Mouse (Mus musculus) embryonic facial prominence, embryonic 13.5 days (tissue): Measurements from ENCODE around the gene Nt5dc3. TPM values are rescaled to one million over a fixed set of nuclear protein-coding genes. Genes with fewer than 3 reads are reported as not detected.

Experiments used
- ATAC-seq: fragments of 200-750 bp; cut with Nextera tagmentation; 2 replicates; pipeline ENCODE4 v1.8.0; 2017; ENCODE audit warnings: low read depth; ENCODE audit not compliant: insufficient number of reproducible peaks, insufficient read depth, low FRiP score, low TSS enrichment
- H3K27ac ChIP-seq: fragments of 300-500 bp; sonication (generic); 2 replicates; pipeline ENCODE4 v1.5.1; 2015; ENCODE audit warnings: moderate library complexity, mild to moderate bottlenecking, inconsistent platforms
- H3K27me3 ChIP-seq: fragments of 300-500 bp; sonication (generic); 2 replicates; pipeline ENCODE4 v1.6.1; 2015; ENCODE audit warnings: mild to moderate bottlenecking, inconsistent platforms
- H3K36me3 ChIP-seq: fragments of 300-500 bp; sonication (generic); 2 replicates; pipeline ENCODE4 v1.6.1; 2015; ENCODE audit warnings: mild to moderate bottlenecking, inconsistent platforms
- H3K4me1 ChIP-seq: fragments of 300-500 bp; sonication (generic); 2 replicates; pipeline ENCODE4 v1.6.1; 2015; ENCODE audit warnings: inconsistent platforms
- H3K4me2 ChIP-seq: fragments of 300-500 bp; sonication (generic); 2 replicates; pipeline ENCODE4 v1.6.1; 2015; ENCODE audit warnings: moderate library complexity, mild to moderate bottlenecking, inconsistent platforms
- H3K4me3 ChIP-seq: fragments of 300-500 bp; sonication (generic); 2 replicates; pipeline ENCODE4 v1.5.1; 2015; ENCODE audit warnings: mild to moderate bottlenecking, inconsistent platforms
- H3K9ac ChIP-seq: fragments of 300-500 bp; sonication (generic); 2 replicates; pipeline ENCODE4 v1.6.1; 2015; ENCODE audit warnings: mild to moderate bottlenecking, inconsistent platforms
- H3K9me3 ChIP-seq: fragments of 300-500 bp; sonication (generic); 2 replicates; pipeline ENCODE4 v1.6.1; 2016; ENCODE audit warnings: inconsistent platforms
- WGBS: fragments of 180-500 bp; shearing (Covaris S2); methylation state at CpG from one replicate; pipeline ENCODE4 v1.1.7; 2015; ENCODE audit warnings: mixed read lengths; 5-methylcytosine and 5-hydroxymethylcytosine counted together
- polyA plus RNA-seq: library from polyadenylated mRNA; unstranded; fragments of >200 nt; fragmentation: Nextera tagmentation; extraction: Ambion mirVana; gene quantifications from 2 replicates; pipeline ENCODE4 v1.2.1, GENCODE M21; 2015

Nt5dc3 gene
- polyA plus RNA-seq, 1 experiment from 2014 or later: 1.3 TPM

GRCm38 (mm10) chr10:86762384-86762730 is 16.4 kb upstream of the Nt5dc3 start:
- no peak for ATAC-seq
- WGBS: 56% methylated on average over 3 of the region's 3 CpGs
- Histone ChIP-seq H3K4me2 (no peak overlapping the region), H3K9me3 (no peaks in the 10 kb centered on the region), H3K27ac (no peak overlapping the region), H3K27me3 (no peaks in the 10 kb centered on the region), H3K9ac (no peak overlapping the region), H3K4me3 (no peak overlapping the region), H3K4me1 (0 out of 2 replicates have a peak, but pooled peaks cover 5% of the 10 kb centered on the region), H3K36me3 (no peaks in the 10 kb centered on the region)

GRCm38 (mm10) chr10:86763672-86764071 is 15.1 kb upstream of the Nt5dc3 start, which contains the start of gene Gm49358:
TSS of gene Gm49358 (plus strand) at chr10:86763972.
- Histone ChIP-seq H3K36me3 (no peaks in the 10 kb centered on the region), H3K27me3 (no peaks in the 10 kb centered on the region), H3K9me3 (no peaks in the 10 kb centered on the region), H3K9ac (no peak within 1 kb of the TSS), H3K4me3 (no peak within 1 kb of the TSS), H3K4me2 (no peak within 1 kb of the TSS), H3K27ac (no peak within 1 kb of the TSS), H3K4me1 (0 out of 2 replicates have a peak, but pooled peaks cover 5% of the 10 kb centered on the region)
- no peak for ATAC-seq
- WGBS: 94% methylated on average over 5 of the region's 5 CpGs

- Histone ChIP-seq H3K36me3 (no peaks in the 10 kb centered on the region), H3K4me3 (no peak overlapping the region), H3K27me3 (no peaks in the 10 kb centered on the region), H3K9me3 (no peaks in the 10 kb centered on the region), H3K4me1 (peaks cover 8% of the 10 kb centered on the region; the same call in 1 of the 2 replicates), H3K9ac (no peak overlapping the region), H3K27ac (no peak overlapping the region), H3K4me2 (no peak overlapping the region)
- WGBS: 89% methylated on average over 4 of the region's 4 CpGs
- ATAC-seq: no peak
These were observed 13.3 kb upstream of the Nt5dc3 start for GRCm38 (mm10) chr10:86765344-86765966.

- no peak overlapping the region for H3K4me2 ChIP-seq
- no peak for ATAC-seq
- H3K27me3 ChIP-seq: no peaks in the 10 kb centered on the region
- no peaks in the 10 kb centered on the region for H3K36me3 ChIP-seq
- peaks cover 3% of the 10 kb centered on the region; the same call in 1 of the 2 replicates for H3K4me1 ChIP-seq
- no peaks in the 10 kb centered on the region for H3K9me3 ChIP-seq
- 66% methylated on average over 5 of the region's 5 CpGs for WGBS
- no peak overlapping the region for H3K9ac ChIP-seq
- no peak overlapping the region for H3K4me3 ChIP-seq
- H3K27ac ChIP-seq: no peak overlapping the region
These were observed 9.6 kb upstream of the Nt5dc3 start for GRCm38 (mm10) chr10:86769216-86769615.

GRCm38 (mm10) chr10:86769797-86770196 is 9.0 kb upstream of the Nt5dc3 start:
- Histone ChIP-seq H3K4me1 (peaks cover 3% of the 10 kb centered on the region; the same call in 1 of the 2 replicates), H3K9ac (no peak overlapping the region), H3K27me3 (no peaks in the 10 kb centered on the region), H3K4me3 (no peak overlapping the region), H3K27ac (no peak overlapping the region), H3K9me3 (no peaks in the 10 kb centered on the region), H3K36me3 (no peaks in the 10 kb centered on the region), H3K4me2 (no peak overlapping the region)
- WGBS: 48% methylated on average over 4 of the region's 4 CpGs
- ATAC-seq: no peak

GRCm38 (mm10) chr10:86771701-86772100 is 7.1 kb upstream of the Nt5dc3 start:
- no peak overlapping the region for H3K27ac ChIP-seq
- no peaks in the 10 kb centered on the region for H3K36me3 ChIP-seq
- H3K4me3 ChIP-seq: no peak overlapping the region
- H3K9ac ChIP-seq: no peak overlapping the region
- H3K4me2 ChIP-seq: no peak overlapping the region
- H3K4me1 ChIP-seq: peaks cover 3% of the 10 kb centered on the region; the same call in 1 of the 2 replicates
- no peak for ATAC-seq
- 83% methylated on average over 5 of the region's 5 CpGs for WGBS
- H3K9me3 ChIP-seq: no peaks in the 10 kb centered on the region
- no peaks in the 10 kb centered on the region for H3K27me3 ChIP-seq

GRCm38 (mm10) chr10:86772231-86772631 is 6.6 kb upstream of the Nt5dc3 start:
- 73% methylated on average over 6 of the region's 6 CpGs for WGBS

GRCm38 (mm10) chr10:86773360-86773759 is 5.4 kb upstream of the Nt5dc3 start:
- Histone ChIP-seq H3K9me3 (no peaks in the 10 kb centered on the region), H3K4me3 (no peak overlapping the region), H3K4me2 (no peak overlapping the region), H3K27ac (no peak overlapping the region), H3K36me3 (no peaks in the 10 kb centered on the region), H3K9ac (no peak overlapping the region), H3K4me1 (peaks cover 8% of the 10 kb centered on the region; the same call in 1 of the 2 replicates), H3K27me3 (no peaks in the 10 kb centered on the region)
- no peak for ATAC-seq
- WGBS: 72% methylated on average over 4 of the region's 4 CpGs

More at GRCm38 (mm10) chr10:86772231-86772631, 6.6 kb upstream of the Nt5dc3 start:
- ATAC-seq: no peak
- H3K27me3 ChIP-seq: no peaks in the 10 kb centered on the region
- no peak overlapping the region for H3K9ac ChIP-seq
- no peak overlapping the region for H3K4me2 ChIP-seq
- peaks cover 3% of the 10 kb centered on the region; the same call in 1 of the 2 replicates for H3K4me1 ChIP-seq
- H3K36me3 ChIP-seq: no peaks in the 10 kb centered on the region
- no peak overlapping the region for H3K27ac ChIP-seq
- no peaks in the 10 kb centered on the region for H3K9me3 ChIP-seq
- no peak overlapping the region for H3K4me3 ChIP-seq

- H3K36me3 ChIP-seq: no peaks in the 10 kb centered on the region
- H3K4me2 ChIP-seq: no peak overlapping the region
- WGBS: 51% methylated on average over 9 of the region's 9 CpGs
- H3K27ac ChIP-seq: no peak overlapping the region
- H3K9me3 ChIP-seq: no peaks in the 10 kb centered on the region
- no peak for ATAC-seq
- H3K4me3 ChIP-seq: no peak overlapping the region
- H3K4me1 ChIP-seq: peaks cover 14% of the 10 kb centered on the region; the same call in 1 of the 2 replicates
- no peak overlapping the region for H3K9ac ChIP-seq
- peaks cover 9% of the 10 kb centered on the region; the same call in 1 of the 2 replicates for H3K27me3 ChIP-seq
These were observed 2.5 kb upstream of the Nt5dc3 start for GRCm38 (mm10) chr10:86776281-86776680.

- H3K9ac ChIP-seq: peak overlapping the region; percentile 82
- H3K36me3 ChIP-seq: no peaks in the 10 kb centered on the region
- peaks cover 9% of the 10 kb centered on the region; the same call in 1 of the 2 replicates for H3K27me3 ChIP-seq
- H3K4me1 ChIP-seq: peaks cover 18% of the 10 kb centered on the region; the same call in 1 of the 2 replicates
- H3K27ac ChIP-seq: no peak overlapping the region
- 43% methylated on average over 19 of the region's 19 CpGs for WGBS
- peak overlapping the region; percentile 97 for H3K4me2 ChIP-seq
- H3K9me3 ChIP-seq: no peaks in the 10 kb centered on the region
- peak overlapping the region; percentile 69 for H3K4me3 ChIP-seq
- ATAC-seq: no peak
These were observed 1.0 kb upstream of the Nt5dc3 start for GRCm38 (mm10) chr10:86777614-86778319.

- Histone ChIP-seq H3K27ac (peak overlapping the region; percentile 39; the same call in 1 of the 2 replicates), H3K9me3 (no peaks in the 10 kb centered on the region), H3K4me1 (peaks cover 18% of the 10 kb centered on the region; the same call in 1 of the 2 replicates), H3K36me3 (no peaks in the 10 kb centered on the region), H3K9ac (peak overlapping the region; percentile 82), H3K4me2 (peak overlapping the region; percentile 97), H3K27me3 (peaks cover 9% of the 10 kb centered on the region; the same call in 1 of the 2 replicates), H3K4me3 (peak overlapping the region; percentile 69)
- no peak; the same call in 1 of the 2 replicates for ATAC-seq
- WGBS: under 1% methylated on average over 57 of the region's 58 CpGs
These were observed 431 bp downstream of the Nt5dc3 start for GRCm38 (mm10) chr10:86779117-86779755.
